Mouse (Mus musculus): ENCODE results near the gene Gm10974. TPM values are rescaled to one million over a fixed set of nuclear protein-coding genes. Genes with fewer than 3 reads are reported as not detected.

Gm10974 gene
- polyA plus RNA-seq, 1 experiment from 2014 or later = not detected

GRCm38 (mm10) chr7:66387813-66388521 lies 22.3 kb downstream of the Gm10974 start, which contains the start of gene Lrrk1:
Lrrk1 (minus strand) TSS chr7:66388350.
- H3K27me3 ChIP-seq (ENCODE audit: control insufficient read depth, insufficient read depth, low read length) = no peaks in the 10 kb centered on the region
- peaks cover 0 to 3% of the 10 kb centered on the region in 2 experiments; a peak in 1 of 4 replicates for H3K4me1 ChIP-seq (ENCODE audit: control insufficient read depth in 2 of 2, insufficient read depth in 2 of 2, low read length in 2 of 2)
- peak within 1 kb of the TSS; percentile 87 for H3K9ac ChIP-seq (ENCODE audit: low read length)
- 1% methylated on average over 56 of the region's 70 CpGs for WGBS
- H3K27ac ChIP-seq (replicated peaks in 1 of 2; ENCODE audit: control insufficient read depth in 1 of 2, insufficient read depth in 1 of 2, low read depth in 2 of 2, low read length in 2 of 2) = peak within 1 kb of the TSS; percentile 46 to 59
- H3K4me2 ChIP-seq (ENCODE audit: low read length) = peak within 1 kb of the TSS; percentile 86
- ATAC-seq (ENCODE audit: insufficient number of reproducible peaks, insufficient read depth, low FRiP score, low read depth) = peak; percentile 66
- no peaks in the 10 kb centered on the region for H3K36me3 ChIP-seq (ENCODE audit: control insufficient read depth, insufficient read depth, low read length)
- peak within 1 kb of the TSS; percentile 73 to 81 for H3K4me3 ChIP-seq (ENCODE audit: control insufficient read depth in 1 of 2, insufficient read depth in 1 of 2, low read depth in 1 of 2, low read length in 2 of 2)
- H3K9me3 ChIP-seq (ENCODE audit: control insufficient read depth, low read length) = no peaks in the 10 kb centered on the region

GRCm38 (mm10) chr7:66388621-66389532 lies 23.2 kb downstream of the Gm10974 start:
- 5% methylated on average over 28 of the region's 28 CpGs for WGBS
- Histone ChIP-seq H3K9me3 (ENCODE audit: control insufficient read depth, low read length) (no peaks in the 10 kb centered on the region), H3K4me1 (ENCODE audit: control insufficient read depth in 2 of 2, insufficient read depth in 2 of 2, low read length in 2 of 2) (peaks cover 0 to 3% of the 10 kb centered on the region in 2 experiments; a peak in 1 of 4 replicates), H3K4me2 (ENCODE audit: low read length) (peak overlapping the region; percentile 86), H3K27me3 (ENCODE audit: control insufficient read depth, insufficient read depth, low read length) (no peaks in the 10 kb centered on the region), H3K36me3 (ENCODE audit: control insufficient read depth, insufficient read depth, low read length) (no peaks in the 10 kb centered on the region), H3K4me3 (ENCODE audit: control insufficient read depth in 1 of 2, insufficient read depth in 1 of 2, low read depth in 1 of 2, low read length in 2 of 2) (peak overlapping the region; percentile 73 to 81), H3K9ac (ENCODE audit: low read length) (peak overlapping the region; percentile 87), H3K27ac (replicated peaks in 1 of 2; ENCODE audit: control insufficient read depth in 1 of 2, insufficient read depth in 1 of 2, low read depth in 2 of 2, low read length in 2 of 2) (peak overlapping the region; percentile 46 to 59; a peak in 3 of 4 replicates)
- ATAC-seq (ENCODE audit: insufficient number of reproducible peaks, insufficient read depth, low FRiP score, low read depth) = peak; percentile 60

GRCm38 (mm10) chr7:66397288-66397687 lies 31.6 kb downstream of the Gm10974 start:
- no peaks in the 10 kb centered on the region; a peak in 1 of 4 replicates for H3K4me1 ChIP-seq (ENCODE audit: control insufficient read depth in 2 of 2, insufficient read depth in 2 of 2, low read length in 2 of 2)
- no peaks in the 10 kb centered on the region for H3K27me3 ChIP-seq (ENCODE audit: control insufficient read depth, insufficient read depth, low read length)
- H3K4me2 ChIP-seq (ENCODE audit: low read length) = no peak overlapping the region
- no peaks in the 10 kb centered on the region for H3K9me3 ChIP-seq (ENCODE audit: control insufficient read depth, low read length)
- H3K27ac ChIP-seq (replicated peaks in 1 of 2; ENCODE audit: control insufficient read depth in 1 of 2, insufficient read depth in 1 of 2, low read depth in 2 of 2, low read length in 2 of 2) = no peak overlapping the region
- 77% methylated on average over 3 of the region's 3 CpGs for WGBS
- no peak overlapping the region for H3K4me3 ChIP-seq (ENCODE audit: control insufficient read depth in 1 of 2, insufficient read depth in 1 of 2, low read depth in 1 of 2, low read length in 2 of 2)
- no peak overlapping the region for H3K9ac ChIP-seq (ENCODE audit: low read length)
- ATAC-seq (ENCODE audit: insufficient number of reproducible peaks, insufficient read depth, low FRiP score, low read depth) = no peak
- H3K36me3 ChIP-seq (ENCODE audit: control insufficient read depth, insufficient read depth, low read length) = no peaks in the 10 kb centered on the region

GRCm38 (mm10) chr7:66401605-66402004 lies 35.9 kb downstream of the Gm10974 start:
- Histone ChIP-seq H3K27me3 (ENCODE audit: control insufficient read depth, insufficient read depth, low read length) (no peaks in the 10 kb centered on the region), H3K9ac (ENCODE audit: low read length) (no peak overlapping the region), H3K9me3 (ENCODE audit: control insufficient read depth, low read length) (no peaks in the 10 kb centered on the region), H3K27ac (replicated peaks in 1 of 2; ENCODE audit: control insufficient read depth in 1 of 2, insufficient read depth in 1 of 2, low read depth in 2 of 2, low read length in 2 of 2) (no peak overlapping the region), H3K4me2 (ENCODE audit: low read length) (no peak overlapping the region), H3K4me1 (ENCODE audit: control insufficient read depth in 2 of 2, insufficient read depth in 2 of 2, low read length in 2 of 2) (peaks cover 19 to 24% of the 10 kb centered on the region in 2 experiments), H3K36me3 (ENCODE audit: control insufficient read depth, insufficient read depth, low read length) (no peaks in the 10 kb centered on the region), H3K4me3 (ENCODE audit: control insufficient read depth in 1 of 2, insufficient read depth in 1 of 2, low read depth in 1 of 2, low read length in 2 of 2) (no peak overlapping the region)
- no peak for ATAC-seq (ENCODE audit: insufficient number of reproducible peaks, insufficient read depth, low FRiP score, low read depth)
- 62% methylated on average over 8 of the region's 8 CpGs for WGBS

GRCm38 (mm10) chr7:66402876-66403275 lies 37.2 kb downstream of the Gm10974 start:
- WGBS = 81% methylated on average over 5 of the region's 5 CpGs
- Histone ChIP-seq H3K9ac (ENCODE audit: low read length) (no peak overlapping the region), H3K4me3 (ENCODE audit: control insufficient read depth in 1 of 2, insufficient read depth in 1 of 2, low read depth in 1 of 2, low read length in 2 of 2) (no peak overlapping the region), H3K9me3 (ENCODE audit: control insufficient read depth, low read length) (no peaks in the 10 kb centered on the region), H3K27me3 (ENCODE audit: control insufficient read depth, insufficient read depth, low read length) (no peaks in the 10 kb centered on the region), H3K27ac (replicated peaks in 1 of 2; ENCODE audit: control insufficient read depth in 1 of 2, insufficient read depth in 1 of 2, low read depth in 2 of 2, low read length in 2 of 2) (no peak overlapping the region), H3K4me1 (ENCODE audit: control insufficient read depth in 2 of 2, insufficient read depth in 2 of 2, low read length in 2 of 2) (peaks cover 22 to 24% of the 10 kb centered on the region in 2 experiments), H3K4me2 (ENCODE audit: low read length) (no peak overlapping the region), H3K36me3 (ENCODE audit: control insufficient read depth, insufficient read depth, low read length) (no peaks in the 10 kb centered on the region)
- no peak for ATAC-seq (ENCODE audit: insufficient number of reproducible peaks, insufficient read depth, low FRiP score, low read depth)

- 63% methylated on average over 10 of the region's 10 CpGs for WGBS
- Histone ChIP-seq H3K4me1 (ENCODE audit: control insufficient read depth in 2 of 2, insufficient read depth in 2 of 2, low read length in 2 of 2) (peaks cover 22 to 24% of the 10 kb centered on the region in 2 experiments), H3K4me2 (ENCODE audit: low read length) (no peak overlapping the region), H3K36me3 (ENCODE audit: control insufficient read depth, insufficient read depth, low read length) (no peaks in the 10 kb centered on the region), H3K27me3 (ENCODE audit: control insufficient read depth, insufficient read depth, low read length) (no peaks in the 10 kb centered on the region), H3K27ac (replicated peaks in 1 of 2; ENCODE audit: control insufficient read depth in 1 of 2, insufficient read depth in 1 of 2, low read depth in 2 of 2, low read length in 2 of 2) (no peak overlapping the region), H3K9ac (ENCODE audit: low read length) (no peak overlapping the region), H3K4me3 (ENCODE audit: control insufficient read depth in 1 of 2, insufficient read depth in 1 of 2, low read depth in 1 of 2, low read length in 2 of 2) (no peak overlapping the region), H3K9me3 (ENCODE audit: control insufficient read depth, low read length) (no peaks in the 10 kb centered on the region)
- no peak for ATAC-seq (ENCODE audit: insufficient number of reproducible peaks, insufficient read depth, low FRiP score, low read depth)
These were observed 38.4 kb downstream of the Gm10974 start for GRCm38 (mm10) chr7:66404141-66404540.

GRCm38 (mm10) chr7:66404802-66405201 lies 39.1 kb downstream of the Gm10974 start:
- WGBS = 66% methylated on average over 4 of the region's 4 CpGs
- peaks cover 22 to 24% of the 10 kb centered on the region in 2 experiments for H3K4me1 ChIP-seq (ENCODE audit: control insufficient read depth in 2 of 2, insufficient read depth in 2 of 2, low read length in 2 of 2)
- no peak overlapping the region for H3K4me3 ChIP-seq (ENCODE audit: control insufficient read depth in 1 of 2, insufficient read depth in 1 of 2, low read depth in 1 of 2, low read length in 2 of 2)
- H3K27ac ChIP-seq (replicated peaks in 1 of 2; ENCODE audit: control insufficient read depth in 1 of 2, insufficient read depth in 1 of 2, low read depth in 2 of 2, low read length in 2 of 2) = no peak overlapping the region
- H3K9ac ChIP-seq (ENCODE audit: low read length) = no peak overlapping the region
- no peaks in the 10 kb centered on the region for H3K36me3 ChIP-seq (ENCODE audit: control insufficient read depth, insufficient read depth, low read length)
- H3K27me3 ChIP-seq (ENCODE audit: control insufficient read depth, insufficient read depth, low read length) = no peaks in the 10 kb centered on the region
- ATAC-seq (ENCODE audit: insufficient number of reproducible peaks, insufficient read depth, low FRiP score, low read depth) = no peak
- no peak overlapping the region for H3K4me2 ChIP-seq (ENCODE audit: low read length)
- H3K9me3 ChIP-seq (ENCODE audit: control insufficient read depth, low read length) = no peaks in the 10 kb centered on the region
